Mouse (Mus musculus): ENCODE measurements around the gene Rheb. TPM values are rescaled to one million over a fixed set of nuclear protein-coding genes. Genes with fewer than 3 reads are reported as not detected.
A peak's percentile ranks its signal among the peaks of the same experiment; 100 is the strongest.

Rheb gene
- 100 to 1,000 TPM; 119 to 120 TPM for total RNA-seq (2021)

DNA sequence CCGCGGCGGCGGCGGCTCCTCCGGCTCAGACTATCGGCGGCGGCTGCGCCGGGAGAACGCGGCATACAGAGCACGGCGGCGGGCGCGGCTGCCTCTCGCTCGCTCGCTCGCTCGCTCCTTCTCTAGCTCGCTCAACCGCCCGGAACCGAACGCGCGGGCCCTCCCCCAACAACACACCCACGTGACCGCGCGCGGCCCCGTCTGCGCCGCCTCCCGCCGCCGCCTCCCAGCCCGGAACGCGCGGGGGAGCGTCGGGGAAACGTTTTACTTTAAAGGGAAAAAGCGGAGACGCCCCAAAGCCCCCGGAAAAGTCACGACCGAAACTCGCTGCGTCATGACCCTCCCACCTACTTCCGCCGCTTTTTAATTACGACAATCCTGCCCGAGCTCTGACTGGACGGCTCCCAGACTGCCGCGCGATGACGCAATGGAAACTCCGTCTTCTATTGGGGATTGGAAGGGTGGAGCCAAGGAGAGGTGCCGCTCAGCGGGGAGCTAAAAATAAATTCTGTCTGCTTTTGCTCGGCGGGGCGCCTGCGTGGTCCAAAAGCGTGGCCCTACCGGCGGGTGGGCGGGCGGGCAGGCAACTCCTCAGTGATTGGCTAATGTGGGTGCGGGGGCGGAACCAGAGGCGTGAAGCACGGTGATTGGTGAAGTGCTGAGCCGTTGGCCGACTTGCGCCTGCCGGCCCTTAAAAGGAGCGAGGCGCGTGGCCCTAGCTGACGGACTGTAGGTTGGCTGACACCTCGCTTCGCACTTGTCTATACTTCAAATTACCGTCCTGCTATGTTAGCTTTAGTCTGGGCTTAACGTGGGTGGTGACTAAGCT lies at the start of gene Rheb:
TSS of gene Rheb (minus strand) at position 351 of the 829 bp plus-strand sequence.
- peak; percentile 98 to 99 for DNase-seq (ENCODE audit: low spot score in 2 of 2)
- intact Hi-C loops (cut with DNase I): loop anchor here (1.0 to 5.0 kb wide), 4 partner anchors 60 to 157 kb away; partner anchors contain the start of gene Nub1

GRCm38 (mm10) chr5:24889860-24890259 lies 47.4 kb upstream of the Rheb start:
- no peak for DNase-seq (ENCODE audit: low spot score in 2 of 2)
- intact Hi-C loops (cut with DNase I): no loop called here

GRCm38 (mm10) chr5:24888874-24889591 lies 46.6 kb upstream of the Rheb start:
- no peak for DNase-seq (ENCODE audit: low spot score in 2 of 2)
- intact Hi-C loops (cut with DNase I): no loop called here

- intact Hi-C loops (cut with DNase I): no loop called here
Observed at GRCm38 (mm10) chr5:24887271-24887670, 44.8 kb upstream of the Rheb start.

GRCm38 (mm10) chr5:24878713-24879112 lies 36.3 kb upstream of the Rheb start:
- no peak for DNase-seq (ENCODE audit: low spot score in 2 of 2)
- intact Hi-C loops (cut with DNase I): no loop called here

More at GRCm38 (mm10) chr5:24887271-24887670, 44.8 kb upstream of the Rheb start:
- DNase-seq (ENCODE audit: low spot score in 2 of 2): no peak

DNA sequence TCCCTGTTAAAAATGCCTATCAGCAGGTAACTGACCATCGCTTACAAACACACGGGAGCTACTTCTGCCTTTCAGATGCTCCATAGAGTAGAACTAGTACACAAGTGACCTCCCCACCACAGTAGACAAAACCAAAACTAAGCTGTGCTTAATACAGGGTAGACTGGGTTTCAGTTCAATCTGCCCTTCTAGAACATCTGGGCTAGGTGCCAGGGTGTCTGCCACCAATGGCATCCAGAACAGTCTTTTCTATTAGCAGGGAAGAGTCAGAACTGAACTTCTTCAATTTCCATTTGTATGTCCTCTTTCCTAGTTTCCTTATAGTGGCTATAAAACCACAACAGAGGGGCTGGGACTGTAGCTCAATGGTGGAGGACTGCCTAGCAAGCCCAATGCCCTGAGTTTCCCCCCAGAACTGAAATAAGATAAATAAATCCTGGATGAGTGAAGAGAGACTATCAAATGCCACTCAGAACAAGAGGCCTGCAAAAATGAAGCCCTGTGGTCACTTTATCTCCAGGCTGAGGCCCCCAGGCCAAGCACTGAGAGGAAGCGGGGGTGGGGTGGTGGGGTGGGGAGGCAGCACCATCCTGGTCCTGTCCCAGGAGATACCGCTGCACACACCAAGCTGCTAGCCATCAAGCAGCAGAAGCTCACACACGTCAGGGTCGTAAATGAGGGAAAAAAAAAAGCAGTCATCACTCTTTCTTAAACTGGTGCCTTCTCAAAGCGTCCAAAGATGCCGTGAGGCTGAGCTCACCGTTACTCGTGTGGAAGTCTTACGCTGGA lies 35.6 kb upstream of the Rheb start:
- DNase-seq (ENCODE audit: low spot score in 2 of 2): no peak
- intact Hi-C loops (cut with DNase I): no loop called here

GRCm38 (mm10) chr5:24876653-24877052 lies 34.2 kb upstream of the Rheb start:
- DNase-seq (ENCODE audit: low spot score in 2 of 2): no peak
- intact Hi-C loops (cut with DNase I): no loop called here

- no peak for DNase-seq (ENCODE audit: low spot score in 2 of 2)
- intact Hi-C loops (cut with DNase I): no loop called here
Observed at GRCm38 (mm10) chr5:24874111-24874510, 31.7 kb upstream of the Rheb start.

GRCm38 (mm10) chr5:24873221-24873620 lies 30.8 kb upstream of the Rheb start:
- no peak for DNase-seq (ENCODE audit: low spot score in 2 of 2)
- intact Hi-C loops (cut with DNase I): no loop called here

DNA sequence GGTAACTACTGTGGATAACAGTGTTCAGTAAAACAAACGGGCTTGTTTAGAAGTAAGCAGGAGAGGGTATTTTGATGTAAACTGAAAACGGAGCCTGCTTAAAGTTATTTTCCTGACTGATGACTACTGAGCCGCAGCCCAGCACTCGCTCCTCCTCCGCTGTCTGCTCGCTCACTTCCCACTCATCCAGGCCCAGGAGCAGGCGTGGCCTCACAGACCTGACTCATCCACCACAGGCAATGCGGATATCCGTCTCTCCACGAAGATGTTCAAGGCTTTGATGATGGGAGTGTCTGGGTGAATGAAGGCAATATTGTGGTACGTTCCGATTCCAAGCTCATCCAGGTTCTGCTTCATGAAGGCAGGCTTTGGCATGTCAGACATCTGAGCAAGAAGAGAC lies 28.9 kb upstream of the Rheb start:
- intact Hi-C loops (cut with DNase I): no loop called here
- peak; percentile 58 to 67 for DNase-seq (ENCODE audit: low spot score in 2 of 2)

DNA sequence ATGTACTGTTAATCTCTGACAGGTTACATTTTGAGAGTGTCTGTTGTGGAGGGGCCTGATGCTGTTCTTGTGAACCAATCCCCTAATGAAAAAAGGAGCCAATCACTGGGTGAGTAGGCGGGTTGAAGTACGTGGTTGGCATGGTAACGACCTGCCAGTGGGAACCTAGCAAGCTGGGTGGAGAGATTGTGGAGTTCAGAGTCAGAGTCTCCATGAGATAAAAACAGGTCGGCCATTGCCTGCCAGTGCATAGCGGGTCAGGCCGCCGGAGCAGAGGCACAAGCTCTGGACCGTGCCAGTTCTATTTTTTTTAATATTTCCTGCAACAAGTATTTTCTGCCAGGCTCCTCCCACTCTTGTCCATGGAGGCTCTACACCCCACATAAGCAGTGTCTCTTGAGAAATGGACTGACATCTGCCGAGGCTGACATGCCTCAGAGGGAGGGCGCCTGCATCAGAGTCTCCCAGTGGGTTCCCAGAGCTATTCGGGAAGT lies 27.4 kb upstream of the Rheb start:
- intact Hi-C loops (cut with DNase I): no loop called here
- no peak for DNase-seq (ENCODE audit: low spot score in 2 of 2)

DNA sequence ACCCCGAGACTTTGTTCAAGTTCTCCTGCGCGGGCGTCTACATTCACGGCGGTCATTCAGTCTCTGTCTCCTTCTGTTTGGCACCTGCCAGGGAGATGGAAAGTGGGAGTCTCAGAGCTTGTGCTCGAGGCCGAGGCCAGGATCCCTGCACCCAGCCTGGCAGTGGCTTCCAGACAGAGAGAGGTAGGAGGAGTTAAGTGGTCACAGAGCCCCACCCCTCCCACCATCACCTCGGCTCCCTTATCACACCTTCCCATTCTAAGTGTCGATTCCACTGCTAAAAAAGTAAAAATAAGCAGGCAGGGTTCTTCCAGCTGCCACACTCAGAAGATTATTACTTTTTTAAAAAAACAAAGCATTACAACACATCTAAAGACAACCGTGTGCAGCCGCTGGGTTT lies 21.4 kb upstream of the Rheb start:
- intact Hi-C loops (cut with DNase I): loop anchor here (5.0 kb wide), 1 partner anchor 43 kb away; no protein-coding TSS in a partner anchor
- no peak for DNase-seq (ENCODE audit: low spot score in 2 of 2)

DNA sequence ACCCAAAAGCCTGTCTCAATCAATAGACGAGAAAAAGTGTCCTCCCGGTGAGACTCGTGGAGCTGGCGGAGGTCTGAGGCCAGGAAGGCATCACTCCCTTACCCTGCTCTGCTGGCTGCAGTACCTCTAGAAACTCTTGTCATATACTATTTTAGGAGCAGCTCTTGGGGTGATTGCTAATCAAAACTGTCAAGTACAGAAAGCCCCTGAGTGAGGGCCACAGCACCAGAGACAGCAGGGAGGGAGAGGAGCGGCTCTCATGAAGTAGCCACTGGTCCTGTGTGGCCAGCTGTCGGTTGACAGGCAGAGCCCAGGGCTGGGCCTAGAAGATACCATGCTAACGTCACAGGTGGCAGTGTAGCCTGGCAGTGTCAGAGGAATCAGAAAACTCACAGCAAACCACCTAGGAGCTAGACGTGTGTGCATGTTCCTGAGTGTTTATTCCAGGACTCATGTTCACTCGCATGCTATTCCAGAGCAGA lies 19.1 kb upstream of the Rheb start:
- DNase-seq (ENCODE audit: low spot score in 2 of 2): no peak

GRCm38 (mm10) chr5:24860635-24861448 lies 18.4 kb upstream of the Rheb start:
- intact Hi-C loops (cut with DNase I): loop anchor here (5.0 kb wide), 1 partner anchor 46 kb away; no protein-coding TSS in a partner anchor
- DNase-seq (ENCODE audit: low spot score in 2 of 2): peak; percentile 73 to 74

More for the DNA sequence above, 19.1 kb upstream of the Rheb start:
- intact Hi-C loops (cut with DNase I): loop anchor here (5.0 kb wide), 1 partner anchor 46 kb away; no protein-coding TSS in a partner anchor

GRCm38 (mm10) chr5:24859771-24860540 lies 17.5 kb upstream of the Rheb start:
- DNase-seq (ENCODE audit: low spot score in 2 of 2): no peak
- intact Hi-C loops (cut with DNase I): loop anchor here (5.0 kb wide), 1 partner anchor 47 kb away; no protein-coding TSS in a partner anchor

- intact Hi-C loops (cut with DNase I): no loop called here
Observed at GRCm38 (mm10) chr5:24854827-24855600, 12.6 kb upstream of the Rheb start.

GRCm38 (mm10) chr5:24854256-24854655 lies 11.8 kb upstream of the Rheb start:
- no peak for DNase-seq (ENCODE audit: low spot score in 2 of 2)
- intact Hi-C loops (cut with DNase I): no loop called here

More at GRCm38 (mm10) chr5:24854827-24855600, 12.6 kb upstream of the Rheb start:
- DNase-seq (ENCODE audit: low spot score in 2 of 2): no peak
